Mouse (Mus musculus) kidney, adult 18-20 months (tissue): Measurements from ENCODE around the gene Carns1.

Source experiments
- DNase-seq: peaks from one replicate; pipeline ENCODE4 v3.0.0; 2021

Carns1 gene

GRCm38 (mm10) chr19:4201291-4201909 lies 26.1 kb upstream of the Carns1 start, which contains the start of gene Rad9a:
Gene Rad9a (minus strand): TSS chr19:4201662.
- DNase-seq, result peak; percentile 96

- DNase-seq, result no peak
Observed at GRCm38 (mm10) chr19:4197180-4197579, 21.9 kb upstream of the Carns1 start.

- no peak for DNase-seq
Observed at GRCm38 (mm10) chr19:4196548-4196947, 21.3 kb upstream of the Carns1 start.

- no peak for DNase-seq
Observed at GRCm38 (mm10) chr19:4196048-4196447, 20.8 kb upstream of the Carns1 start.

GRCm38 (mm10) chr19:4194776-4195650 lies 19.7 kb upstream of the Carns1 start:
- no peak for DNase-seq

- DNase-seq, result no peak
Observed at GRCm38 (mm10) chr19:4194021-4194724, 18.9 kb upstream of the Carns1 start.

GRCm38 (mm10) chr19:4193129-4193528 lies 17.9 kb upstream of the Carns1 start:
- no peak for DNase-seq

- no peak for DNase-seq
Observed at GRCm38 (mm10) chr19:4192251-4192985, 17.1 kb upstream of the Carns1 start.

GRCm38 (mm10) chr19:4191528-4192250 lies 16.4 kb upstream of the Carns1 start, which contains the start of gene Ppp1ca:
Gene Ppp1ca (plus strand): TSS chr19:4192065.
- peak; percentile 95 for DNase-seq

GRCm38 (mm10) chr19:4190831-4191334 lies 15.6 kb upstream of the Carns1 start, which contains the start of gene Tbc1d10c:
Gene Tbc1d10c (minus strand): TSS chr19:4191284.
- DNase-seq, result no peak

- no peak for DNase-seq
Observed at GRCm38 (mm10) chr19:4189051-4189620, 13.9 kb upstream of the Carns1 start.

GRCm38 (mm10) chr19:4187303-4187702 lies 12.0 kb upstream of the Carns1 start:
- DNase-seq, result no peak

- DNase-seq, result no peak
Observed at GRCm38 (mm10) chr19:4184976-4185975, 10.0 kb upstream of the Carns1 start.

GRCm38 (mm10) chr19:4183689-4184088 lies 8.4 kb upstream of the Carns1 start:
- no peak for DNase-seq

- no peak for DNase-seq
Observed at GRCm38 (mm10) chr19:4181892-4182291, 6.6 kb upstream of the Carns1 start.

GRCm38 (mm10) chr19:4180411-4180810 lies 5.1 kb upstream of the Carns1 start:
- DNase-seq, result no peak

GRCm38 (mm10) chr19:4172925-4173324 lies 2.4 kb downstream of the Carns1 start:
- DNase-seq, result no peak

- DNase-seq, result no peak
Observed at GRCm38 (mm10) chr19:4171393-4172290, 3.6 kb downstream of the Carns1 start.
